Mouse (Mus musculus) thymus, adult 2 months (tissue): Measurements from ENCODE around the gene Ikbip.

Source experiments
- CTCF ChIP-seq: fragments of 200-500 bp; IDR thresholded peaks from 2 replicates; pipeline ENCODE4 v1.5.1; 2012; ENCODE audit warnings: mild to moderate bottlenecking, control low read depth, low read length, moderate library complexity, borderline replicate concordance; ENCODE audit not compliant: control insufficient read depth, poor library complexity, insufficient read depth; ENCODE audit errors: extremely low read depth
- POLR2A ChIP-seq: fragments of 200-500 bp; IDR thresholded peaks from 2 replicates; pipeline ENCODE4 v1.6.1; 2012; ENCODE audit warnings: mild to moderate bottlenecking, low read length, control low read depth, moderate library complexity; ENCODE audit not compliant: control insufficient read depth, poor library complexity, insufficient read depth; ENCODE audit errors: extremely low read depth

DNA sequence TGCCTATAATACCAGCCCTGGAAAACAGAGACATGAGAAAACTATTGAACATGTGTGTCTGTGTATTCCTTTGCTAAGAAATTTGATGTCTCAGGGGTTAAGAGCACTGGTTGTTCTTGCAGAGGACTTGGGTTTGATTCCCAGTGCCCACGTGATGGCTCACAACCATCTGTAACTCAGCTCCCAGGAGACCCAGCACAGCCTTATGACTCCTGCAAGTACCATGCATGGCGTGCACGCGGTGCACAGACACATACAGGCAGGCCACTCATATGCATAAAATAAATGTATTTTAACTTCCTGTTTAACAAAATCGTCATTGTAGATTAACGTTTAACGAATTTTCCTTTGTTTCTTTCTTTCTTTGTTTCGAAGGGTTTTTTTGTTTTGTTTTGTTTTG lies 15.3 kb downstream of the Ikbip start:
- TF ChIP-seq CTCF (no peak), POLR2A (no peak)
